Mouse (Mus musculus) ES-E14 (cell line): ENCODE measurements around the gene Mrps10. TPM values are rescaled to one million over a fixed set of nuclear protein-coding genes. Genes with fewer than 3 reads are reported as not detected.
"Not testable (repeated sequence)": the region's sequence is repeated elsewhere in the genome, so short reads cannot be mapped to it uniquely, and the experiment has no call there.

Source experiments
- DNase-seq: peaks from one replicate; pipeline ENCODE4 v3.0.0-alpha.2; 2013; ENCODE audit warnings: low read depth, low spot score
- H3K27ac ChIP-seq: 2 replicates; pipeline ENCODE4 v1.5.1; 2012; ENCODE audit warnings: low read depth, mild to moderate bottlenecking, low read length, moderate library complexity, mixed read lengths; ENCODE audit not compliant: poor library complexity, insufficient read depth, severe bottlenecking
- H3K36me3 ChIP-seq: 2 replicates; pipeline ENCODE4 v1.6.1; 2012; ENCODE audit warnings: mild to moderate bottlenecking, low read length, moderate library complexity, mixed read lengths; ENCODE audit not compliant: control insufficient read depth, poor library complexity, insufficient read depth, severe bottlenecking
- H3K4me1 ChIP-seq, 2 experiments: fragments of 150-350 bp in 1 of 2; sonication (generic) in 1 of 2; 2 replicates each; pipeline ENCODE4 v1.6.1; 2012; ENCODE audit warnings: low read length in 2 of 2, mild to moderate bottlenecking in 1 of 2, mixed read lengths in 1 of 2; ENCODE audit not compliant: control insufficient read depth in 2 of 2, insufficient read depth in 2 of 2, poor library complexity in 1 of 2
- H3K4me3 ChIP-seq, 2 experiments: fragments of 150-350 bp in 1 of 2; sonication (generic) in 1 of 2; 2 replicates each; pipeline ENCODE4 v1.5.1; 2012; ENCODE audit warnings: low read length in 2 of 2, low read depth in 1 of 2, mild to moderate bottlenecking in 1 of 2, mixed read lengths in 1 of 2; ENCODE audit not compliant: insufficient read depth in 1 of 2, poor library complexity in 1 of 2, severe bottlenecking in 1 of 2
- H3K9ac ChIP-seq: 2 replicates; pipeline ENCODE4 v1.6.1; 2012; ENCODE audit warnings: low read depth, mild to moderate bottlenecking, low read length, mixed read lengths; ENCODE audit not compliant: poor library complexity, insufficient read depth, severe bottlenecking
- H3K9me3 ChIP-seq: fragments of 150-350 bp; sonication (generic); 2 replicates; pipeline ENCODE4 v1.6.1; 2012; ENCODE audit warnings: low read depth, mild to moderate bottlenecking, low read length; ENCODE audit not compliant: control insufficient read depth, insufficient read depth
- CHD2 ChIP-seq: IDR thresholded peaks from 2 replicates; pipeline ENCODE4 v1.6.1; 2014; ENCODE audit warnings: mild to moderate bottlenecking, low read depth, low read length, inconsistent platforms
- HCFC1 ChIP-seq: IDR thresholded peaks from 2 replicates; pipeline ENCODE4 v1.6.1; 2012; ENCODE audit warnings: low read length, inconsistent platforms, borderline replicate concordance; ENCODE audit not compliant: insufficient read depth
- MAFK ChIP-seq: IDR thresholded peaks from 2 replicates; pipeline ENCODE4 v1.6.1; 2014; ENCODE audit warnings: mild to moderate bottlenecking, low read depth, low read length, inconsistent platforms; ENCODE audit not compliant: insufficient read depth
- ZC3H11A ChIP-seq: IDR thresholded peaks from 2 replicates; pipeline ENCODE4 v1.6.1; 2012; ENCODE audit warnings: low read depth, mild to moderate bottlenecking, inconsistent platforms, low read length, borderline replicate concordance
- ZNF384 ChIP-seq: IDR thresholded peaks from 2 replicates; pipeline ENCODE4 v1.6.1; 2012; ENCODE audit warnings: low read depth, low read length, inconsistent platforms
- in situ Hi-C, 2 experiments: fragments of 600-800 bp; cut with MboI; formaldehyde crosslinking; loops; one replicate each; pipeline ENCODE4 v1.15.1; 2025; ENCODE audit warnings: low sequenced_read_pairs in 2 of 2, inconsistent platforms in 1 of 2; ENCODE audit not compliant: unreplicated experiment in 2 of 2
- total RNA-seq: library from RNA; depleted of rRNA; stranded (reverse); fragments of 300-350 nt; gene quantifications from 2 replicates; pipeline ENCODE4 v1.2.3, GENCODE M21; 2012

The Mrps10 gene
- total RNA-seq, 1 experiment = 65.1 TPM

DNA sequence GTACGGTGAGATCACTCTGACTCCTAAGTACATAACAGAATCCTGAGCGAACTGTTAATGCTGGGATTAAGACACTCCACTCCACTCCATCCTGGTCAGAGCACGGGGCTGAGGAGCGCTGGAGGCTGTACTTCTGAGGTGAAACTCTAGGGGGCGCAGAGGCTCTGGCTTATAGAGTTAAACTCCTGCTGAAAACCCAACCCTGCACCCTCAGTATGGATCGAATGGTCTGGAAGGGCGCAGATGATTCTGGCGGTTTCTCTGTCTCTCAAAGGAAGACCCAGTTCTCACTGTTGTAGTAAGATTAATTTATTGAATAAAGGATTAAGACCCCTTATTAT lies 39.8 kb downstream of the Mrps10 start:
- no peak for TF ChIP-seq HCFC1
- no peak for TF ChIP-seq CHD2
- no peak for TF ChIP-seq ZNF384
- no peak for TF ChIP-seq MAFK
- TF ChIP-seq ZC3H11A = no peak
- in situ Hi-C loops = no loop called here
- H3K9ac ChIP-seq = no peak overlapping the region
- no peaks in the 10 kb centered on the region for H3K36me3 ChIP-seq
- DNase-seq = peak; percentile 72
- no peaks in the 10 kb centered on the region; a peak in 1 of 4 replicates for H3K4me1 ChIP-seq
- H3K4me3 ChIP-seq = no peak overlapping the region
- H3K9me3 ChIP-seq = no peaks in the 10 kb centered on the region
- H3K27ac ChIP-seq = no peak overlapping the region

DNA sequence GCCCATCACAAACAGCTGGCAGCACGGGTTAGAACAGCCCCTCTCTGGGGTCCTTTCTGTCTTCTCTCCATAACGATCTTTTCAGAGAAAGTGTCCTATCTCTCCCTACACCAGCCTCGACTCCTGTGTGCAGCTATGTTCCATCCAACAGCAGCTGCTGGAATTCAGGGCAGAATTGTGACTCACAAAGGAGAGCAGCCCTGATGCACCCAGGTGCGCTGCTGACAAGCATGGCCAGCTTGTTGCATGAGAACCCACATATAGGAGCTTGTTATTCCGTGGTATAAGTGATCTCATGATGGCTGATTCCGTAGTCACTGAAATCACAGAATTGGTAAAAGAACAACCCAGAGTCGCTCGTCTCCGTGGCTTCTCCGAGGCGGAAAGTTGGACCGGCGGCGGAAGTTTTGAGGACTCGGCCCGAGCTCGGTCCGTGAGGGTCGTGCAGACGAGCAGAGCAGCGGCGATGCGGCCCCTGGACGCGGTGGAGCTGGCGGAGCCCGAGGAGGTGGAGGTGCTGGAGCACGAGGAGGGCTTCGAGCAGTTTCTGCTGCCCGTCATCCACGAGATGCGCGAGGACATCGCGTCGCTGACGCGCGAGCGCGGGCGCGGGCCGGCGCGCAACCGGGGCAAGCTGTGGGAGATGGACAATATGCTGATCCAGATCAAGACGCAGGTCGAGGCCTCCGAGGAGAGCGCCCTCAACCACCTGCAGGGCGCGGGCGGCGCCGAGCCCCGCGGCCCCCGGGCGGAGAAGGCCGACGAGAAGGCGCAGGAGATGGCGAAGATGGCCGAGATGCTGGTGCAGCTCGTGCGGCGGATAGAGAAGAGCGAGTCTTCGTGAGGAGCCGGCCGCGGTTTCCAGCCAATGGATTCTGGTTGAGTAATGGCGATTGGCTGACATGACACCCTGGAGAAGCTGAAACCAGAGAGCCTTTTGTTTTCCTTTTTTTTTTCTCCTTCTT lies 41.5 kb downstream of the Mrps10 start:
- H3K4me1 ChIP-seq, in situ Hi-C loops, H3K9me3 ChIP-seq, DNase-seq, H3K36me3 ChIP-seq, H3K27ac ChIP-seq: not testable (repeated sequence)
- Histone ChIP-seq H3K9ac (peak overlapping the region; percentile 52; the same call in 1 of the 2 replicates), H3K4me3 (peak overlapping the region; percentile 24 to 62; a peak in 2 of 4 replicates)

DNA sequence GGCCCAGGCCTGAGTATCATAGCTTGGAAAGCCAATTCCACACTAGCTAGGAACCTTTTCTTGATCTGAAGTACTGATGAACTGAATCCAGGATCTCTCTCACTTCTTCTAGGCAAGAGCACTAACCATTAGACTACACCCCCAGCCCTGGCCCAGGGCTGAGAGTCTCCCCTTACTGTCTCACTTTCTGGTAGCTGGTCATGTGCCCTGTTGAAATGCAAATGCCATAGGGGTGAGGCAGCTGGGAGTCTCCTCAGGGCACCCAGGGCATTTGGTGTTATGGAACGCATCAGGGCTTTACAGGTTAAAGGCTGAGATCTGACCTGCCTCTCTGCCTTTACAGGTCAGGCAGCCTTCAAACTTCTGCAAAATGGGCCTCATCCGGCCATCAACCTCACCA lies 51.5 kb downstream of the Mrps10 start:
- no peak overlapping the region for H3K4me3 ChIP-seq
- no peaks in the 10 kb centered on the region for H3K9me3 ChIP-seq
- no peak overlapping the region for H3K27ac ChIP-seq
- no peaks in the 10 kb centered on the region for H3K36me3 ChIP-seq
- peaks cover 0 to 5% of the 10 kb centered on the region in 2 experiments; a peak in 2 of 4 replicates for H3K4me1 ChIP-seq
- H3K9ac ChIP-seq = no peak overlapping the region
- DNase-seq = no peak
- in situ Hi-C loops = no loop called here
- TF ChIP-seq CHD2 (no peak), MAFK (no peak), HCFC1 (no peak), ZC3H11A (no peak), ZNF384 (no peak)

DNA sequence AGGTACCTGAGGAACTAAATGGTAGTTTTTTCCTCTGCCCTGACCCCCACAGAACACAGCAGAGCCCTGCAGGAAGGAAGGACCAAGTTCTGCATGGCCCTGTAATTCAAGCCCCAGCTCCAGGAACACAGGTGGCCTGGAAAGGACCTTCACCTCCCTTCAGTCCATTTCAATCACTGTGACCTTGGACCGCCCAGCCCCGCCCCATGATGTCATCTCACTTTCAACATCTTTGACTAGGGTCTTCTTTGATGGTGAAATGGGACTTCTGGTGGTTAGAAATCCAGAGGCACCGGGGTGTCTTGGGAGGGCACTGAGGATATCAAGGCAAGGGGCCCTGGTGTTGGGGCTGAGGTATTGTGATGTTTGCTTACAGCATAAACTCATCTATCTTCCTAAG lies 52.9 kb downstream of the Mrps10 start:
- H3K27ac ChIP-seq = no peak overlapping the region
- TF ChIP-seq CHD2 (no peak), MAFK (no peak), ZNF384 (no peak), ZC3H11A (no peak), HCFC1 (no peak)
- peaks cover 0 to 5% of the 10 kb centered on the region in 2 experiments; a peak in 2 of 4 replicates for H3K4me1 ChIP-seq
- H3K4me3 ChIP-seq = no peak overlapping the region
- H3K36me3 ChIP-seq = no peaks in the 10 kb centered on the region
- in situ Hi-C loops = no loop called here
- H3K9ac ChIP-seq = no peak overlapping the region
- no peak for DNase-seq
- H3K9me3 ChIP-seq = no peaks in the 10 kb centered on the region

DNA sequence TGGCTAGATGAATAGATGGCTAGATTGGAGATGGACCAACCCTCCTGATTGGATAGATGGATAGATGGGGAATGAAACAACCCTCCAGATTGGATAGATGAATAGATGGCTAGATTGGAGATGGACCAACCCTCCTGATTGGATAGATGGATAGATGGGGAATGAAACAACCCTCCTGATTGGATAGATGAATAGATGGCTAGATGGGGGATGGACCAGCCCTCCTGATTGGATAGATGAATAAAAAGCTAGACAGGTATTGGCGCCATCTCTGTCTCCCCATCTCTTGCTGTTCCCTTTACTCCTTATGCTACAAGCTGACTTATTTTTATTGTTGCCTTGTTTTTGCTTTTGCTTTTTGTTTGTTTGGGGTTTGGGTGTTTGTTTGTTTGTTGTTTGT lies 53.9 kb downstream of the Mrps10 start:
- in situ Hi-C loops = not testable (repeated sequence)

More for the DNA sequence above, 53.9 kb downstream of the Mrps10 start:
- not testable (repeated sequence) for DNase-seq, H3K4me3 ChIP-seq, H3K9ac ChIP-seq, H3K4me1 ChIP-seq, H3K27ac ChIP-seq, H3K9me3 ChIP-seq, H3K36me3 ChIP-seq
- 0 out of 2 replicates have a peak, but pooled peaks have one; percentile 28 for TF ChIP-seq CHD2
